Mouse (Mus musculus): Measurements from ENCODE around the gene Epb42. TPM values are rescaled to one million over a fixed set of nuclear protein-coding genes. Genes with fewer than 3 reads are reported as not detected.

Gene Epb42
- 62.5 and 68.7 TPM in 2 replicates for polyA plus RNA-seq (2012; rRNA removed)

DNA sequence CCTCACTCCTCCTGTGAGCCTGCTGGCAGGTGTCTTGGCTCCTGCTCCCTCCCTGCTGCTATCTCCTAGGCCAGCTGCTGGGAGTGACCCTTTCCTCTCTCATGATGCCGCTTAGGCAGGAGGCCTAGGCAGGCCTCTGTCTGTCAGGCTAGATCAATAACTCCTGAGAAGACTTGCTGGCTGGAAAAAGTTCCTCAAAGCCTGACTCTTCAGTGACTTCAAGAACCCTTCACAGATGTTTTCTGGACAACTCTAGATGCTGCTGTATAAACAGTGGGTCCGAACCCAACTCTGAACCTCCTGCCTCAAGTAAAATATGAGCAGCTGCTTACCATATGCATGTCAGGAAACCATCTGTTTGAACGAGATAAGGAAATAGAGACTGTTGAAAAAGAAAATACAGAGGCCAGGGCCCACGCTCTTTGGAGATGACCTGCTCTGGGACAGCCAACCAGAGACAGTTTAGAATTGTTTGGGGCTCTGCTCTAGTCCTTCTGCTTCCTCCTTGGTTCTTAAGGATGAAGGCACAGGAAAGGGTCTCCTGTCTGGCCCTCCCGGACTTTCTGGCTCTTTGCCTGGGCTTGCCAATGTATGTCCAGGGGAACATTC lies at the start of gene Epb42:
TSS of gene Epb42 (minus strand) at position 340 of the 609 bp plus-strand sequence.

DNA sequence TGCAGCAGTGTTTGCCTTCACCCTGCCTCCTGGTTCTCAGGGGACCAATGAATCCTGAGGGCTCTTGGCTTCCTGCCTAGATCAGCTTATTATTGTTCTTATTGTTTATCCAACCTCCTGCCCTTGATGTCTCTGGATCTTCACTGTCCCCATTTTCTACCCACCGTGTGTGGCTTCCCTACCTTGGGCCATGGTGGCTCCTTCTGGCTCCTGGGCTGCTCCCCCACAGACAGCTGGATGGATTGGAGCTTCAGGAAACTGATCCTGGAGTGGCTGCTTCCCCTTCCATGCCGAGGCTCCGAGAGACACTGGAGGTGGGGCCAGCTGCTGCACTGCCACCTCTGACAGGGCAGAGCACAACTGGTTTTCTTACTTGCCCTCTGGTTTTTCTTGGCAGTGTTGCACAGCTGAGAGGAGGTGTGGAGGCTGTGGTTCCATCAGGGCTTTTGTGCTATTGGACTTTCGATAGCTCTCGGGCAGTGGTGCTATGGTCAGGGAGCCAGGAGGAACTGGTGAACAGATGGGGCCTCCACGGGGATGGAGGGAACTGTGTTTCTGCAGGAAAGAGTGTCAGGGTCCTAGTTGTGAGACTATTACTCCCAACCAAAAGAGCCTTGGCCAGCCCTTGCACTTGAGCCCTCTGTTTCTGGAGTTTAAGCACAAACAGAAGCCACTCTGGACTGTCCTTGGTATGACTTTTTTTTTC lies 48.8 kb upstream of the Epb42 start, which contains the start of gene Tgm5:
TSS of gene Tgm5 (minus strand) at position 362 of the 706 bp plus-strand sequence.

GRCm38 (mm10) chr2:121007925-121008663 lies 28.8 kb downstream of the Epb42 start, which contains the start of gene Ccndbp1:
Ccndbp1 (plus strand) TSS chr2:121008403.

DNA sequence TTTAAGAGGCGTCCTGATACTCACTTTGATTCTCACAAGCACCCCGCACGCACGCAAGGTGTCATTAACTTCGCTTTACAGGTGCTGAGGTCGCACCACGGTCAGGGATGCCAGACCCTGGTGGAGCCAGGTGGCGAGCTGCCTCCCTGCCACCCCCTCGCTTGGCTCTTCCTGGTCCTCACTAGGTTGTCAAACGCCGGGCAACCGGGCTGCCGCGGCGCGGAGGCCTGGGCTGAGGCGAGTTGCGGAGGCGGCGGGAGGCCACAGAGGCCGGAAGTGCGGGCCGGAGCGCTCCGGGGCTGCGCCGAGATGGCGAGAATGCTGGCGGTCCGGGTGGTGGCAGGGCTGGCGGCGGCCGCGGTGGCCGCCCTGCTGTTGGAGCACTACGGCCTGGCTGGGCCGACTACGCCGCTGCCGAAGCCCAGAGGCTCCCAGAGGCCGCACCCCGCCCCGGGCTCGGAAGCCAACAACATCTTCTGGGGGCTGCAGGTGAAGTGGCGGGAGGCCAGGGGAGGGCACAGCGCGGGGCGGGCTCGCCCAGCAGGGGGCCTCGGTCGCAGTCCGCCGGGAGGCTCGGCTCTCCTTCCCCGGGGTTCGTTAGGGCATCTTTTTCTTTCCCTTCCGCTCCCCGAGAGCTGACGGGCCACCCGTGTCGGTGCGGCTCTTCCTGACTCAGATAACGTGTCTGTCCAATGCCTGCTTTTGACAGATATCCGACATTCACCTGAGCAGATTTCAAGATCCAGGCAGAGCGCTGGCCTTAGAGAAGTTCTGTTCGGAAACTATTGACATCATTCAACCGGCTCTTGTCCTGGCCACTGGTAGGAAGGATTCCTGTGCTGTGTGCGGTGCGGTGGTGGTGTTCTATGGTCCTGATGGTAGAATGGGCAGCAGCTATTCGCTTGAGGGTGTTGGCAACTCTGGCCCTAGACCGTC lies 59.6 kb downstream of the Epb42 start, which contains the start of gene Tmem62:
TSS of gene Tmem62 (plus strand) at position 28 of the 936 bp plus-strand sequence.

GRCm38 (mm10) chr2:120970559-120971080 lies 66.3 kb downstream of the Epb42 start, which contains the start of gene Ubr1:
Ubr1 (minus strand) TSS chr2:120970715.

Other genes with a start within 250 kb of the Epb42 start
- 7.5 and 8.2 TPM in 2 replicates for gene Cdan1, start 186.9 kb downstream of the Epb42 start, polyA plus RNA-seq (2012; rRNA removed)
- gene Ttbk2, start 186.5 kb downstream of the Epb42 start, polyA plus RNA-seq (2012; rRNA removed), result 0.72 and 0.87 TPM in 2 replicates
- 4.7 and 4.9 TPM in 2 replicates for gene Ubr1, start 66.4 kb downstream of the Epb42 start, polyA plus RNA-seq (2012; rRNA removed)
- gene Tmem62, start 60.1 kb downstream of the Epb42 start, polyA plus RNA-seq (2012; rRNA removed), result 2.6 and 2.9 TPM in 2 replicates
- 36.8 and 37.1 TPM in 2 replicates for gene Ccndbp1, start 28.7 kb downstream of the Epb42 start, polyA plus RNA-seq (2012; rRNA removed)
- not detected in 2 replicates for gene Tgm5, start 48.8 kb upstream of the Epb42 start, polyA plus RNA-seq (2012; rRNA removed)
- 0.01 TPM in 1 of 2 replicates, not detected in the other for gene Tgm7, start 72.7 kb upstream of the Epb42 start, polyA plus RNA-seq (2012; rRNA removed)
- 4.3 and 4.8 TPM in 2 replicates for gene Adal, start 103.4 kb upstream of the Epb42 start, polyA plus RNA-seq (2012; rRNA removed)
- 4.1 and 4.3 TPM in 2 replicates for gene Lcmt2, start 103.6 kb upstream of the Epb42 start, polyA plus RNA-seq (2012; rRNA removed)
- gene Tubgcp4, start 133.6 kb upstream of the Epb42 start, polyA plus RNA-seq (2012; rRNA removed), result 10.3 and 12.0 TPM in 2 replicates
- gene Zscan29, start 134.1 kb upstream of the Epb42 start, polyA plus RNA-seq (2012; rRNA removed), result 2.5 and 2.7 TPM in 2 replicates
- gene Trp53bp1, start 234.3 kb upstream of the Epb42 start, polyA plus RNA-seq (2012; rRNA removed), result 14.3 and 18.7 TPM in 2 replicates

All from liver, embryonic 18 days (tissue).